Mouse (Mus musculus) kidney, adult 2 months (tissue): ENCODE results near the gene Pdk2. TPM values are rescaled to one million over a fixed set of nuclear protein-coding genes. Genes with fewer than 3 reads are reported as not detected.
A peak's percentile ranks its signal among the peaks of the same experiment; 100 is the strongest.

ENCODE experiments used
- DNase-seq: peaks from one replicate; pipeline ENCODE4 v3.0.0; 2021
- H3K27ac ChIP-seq: fragments of 200-500 bp; 2 replicates; pipeline ENCODE4 v1.5.1; 2012; ENCODE audit warnings: low read depth, low read length, control low read depth, inconsistent platforms; ENCODE audit not compliant: insufficient read depth
- H3K27me3 ChIP-seq: fragments of 200-500 bp; replicated peaks from 2 replicates; pipeline ENCODE4 v1.6.1; 2012; ENCODE audit warnings: mild to moderate bottlenecking, moderate library complexity, low read length, inconsistent platforms; ENCODE audit not compliant: control insufficient read depth, insufficient read depth
- H3K36me3 ChIP-seq: fragments of 200-500 bp; 2 replicates; pipeline ENCODE4 v1.6.1; 2012; ENCODE audit warnings: mild to moderate bottlenecking, moderate library complexity, low read length, inconsistent platforms; ENCODE audit not compliant: control insufficient read depth, insufficient read depth
- H3K4me1 ChIP-seq: fragments of 200-500 bp; 2 replicates; pipeline ENCODE4 v1.6.1; 2011; ENCODE audit warnings: low read length; ENCODE audit not compliant: control insufficient read depth, insufficient read depth
- H3K4me3 ChIP-seq: fragments of 200-500 bp; 2 replicates; pipeline ENCODE4 v1.5.1; 2011; ENCODE audit warnings: mild to moderate bottlenecking, low read depth, low read length, control low read depth; ENCODE audit not compliant: insufficient read depth
- CTCF ChIP-seq: fragments of 200-500 bp; conservative IDR thresholded peaks from 2 replicates; pipeline ENCODE4 v1.5.1; 2011; ENCODE audit warnings: low read depth, mild to moderate bottlenecking, control low read depth, low read length, moderate library complexity, mixed read lengths; ENCODE audit not compliant: insufficient read depth, insufficient read length
- POLR2A ChIP-seq: fragments of 200-500 bp; IDR thresholded peaks from one replicate; pipeline ENCODE4 v1.6.1; 2011; ENCODE audit warnings: low read depth, low read length, control low read depth
- WGBS: fragments of 180-500 bp; shearing (Covaris S2); methylation state at CpG from one replicate; pipeline ENCODE4 v1.1.7; 2018; 5-methylcytosine and 5-hydroxymethylcytosine counted together
- polyA plus RNA-seq: library from polyadenylated mRNA; depleted of rRNA; stranded (reverse); fragments of >200 nt; gene quantifications from 2 replicates; pipeline ENCODE4 v1.2.3, GENCODE M21; 2012; rRNA removed

Pdk2 gene
- polyA plus RNA-seq: 430 and 469 TPM in 2 replicates

DNA sequence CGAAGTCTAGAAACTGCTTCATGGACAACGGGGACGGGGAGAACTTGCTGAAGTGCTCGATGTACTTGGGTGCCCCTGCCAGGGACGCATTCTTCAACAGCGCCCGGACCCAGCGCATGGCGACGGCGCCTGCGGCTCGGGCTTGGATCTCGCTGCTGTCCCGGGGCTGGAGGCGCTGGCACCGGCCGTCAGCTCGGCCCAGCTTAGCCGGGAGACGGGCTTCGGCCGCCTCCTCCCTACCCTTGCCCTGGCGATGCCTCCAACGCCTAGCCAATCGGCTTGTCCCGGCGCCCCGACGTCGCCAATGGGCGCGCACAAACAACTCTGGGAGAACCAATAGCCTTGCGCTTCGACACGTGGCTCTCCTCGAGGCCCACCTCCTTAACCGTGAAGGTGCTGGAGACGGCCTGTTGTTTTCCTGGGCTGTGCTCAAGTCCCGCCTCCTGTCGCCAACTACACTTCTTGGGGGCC, at the start of gene Pdk2:
Gene Pdk2, minus strand, starts transcription at position 216 of the 471 bp plus-strand sequence.
- TF ChIP-seq CTCF (no peak), POLR2A (peak; percentile 88)
- peak; percentile 99 for DNase-seq
- peaks cover 26% of the 10 kb centered on the region for H3K4me1 ChIP-seq
- H3K27ac ChIP-seq: peak within 1 kb of the TSS; percentile 99
- under 1% methylated on average over 41 of the region's 41 CpGs for WGBS
- peak within 1 kb of the TSS; percentile 87 for H3K4me3 ChIP-seq
- peaks cover 5% of the 10 kb centered on the region; the same call in 1 of the 2 replicates for H3K36me3 ChIP-seq
- H3K27me3 ChIP-seq: no peaks in the 10 kb centered on the region

DNA sequence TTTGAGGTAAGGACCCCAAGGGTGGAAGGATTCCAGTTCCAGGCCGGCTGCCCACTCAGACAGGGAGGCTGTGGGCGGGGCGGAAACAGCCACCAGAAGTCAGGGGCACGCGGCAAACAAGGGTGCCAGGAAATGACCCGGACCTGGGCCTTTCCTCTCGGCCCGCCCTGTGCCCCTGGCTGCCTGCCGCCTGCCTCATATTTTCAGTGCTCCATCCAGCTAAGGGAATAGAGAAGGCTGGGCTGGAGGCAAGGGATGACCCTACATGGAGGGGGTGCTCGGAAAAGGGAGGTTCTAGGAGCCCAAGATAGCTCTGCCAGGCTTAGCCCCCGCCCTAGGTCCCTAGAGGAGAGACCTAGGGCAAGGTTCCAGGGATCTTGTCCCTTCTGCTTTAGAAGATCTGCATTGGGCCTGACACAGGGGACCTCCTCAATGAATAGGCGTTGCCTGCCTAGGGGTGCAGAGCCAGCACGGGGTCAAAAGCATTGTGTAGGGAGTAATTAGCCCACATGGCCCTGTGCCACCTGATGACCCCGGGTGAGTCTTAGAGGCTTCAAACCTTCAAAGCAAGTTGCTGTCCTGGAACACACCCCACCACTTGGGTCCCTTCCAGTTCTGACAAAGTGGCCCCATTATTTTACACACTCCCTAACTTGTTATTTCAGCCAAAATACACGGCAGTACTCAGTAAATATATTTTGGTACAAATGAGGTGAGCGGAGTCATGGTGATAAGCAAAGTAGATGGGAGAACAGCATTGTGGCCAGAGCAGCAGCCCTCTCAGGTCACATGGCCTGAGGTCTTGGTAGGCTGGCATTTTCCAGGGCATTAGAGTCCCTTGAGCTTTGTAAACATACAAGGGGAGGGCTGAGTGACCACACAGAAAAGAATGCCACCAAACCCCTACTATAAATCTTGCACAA, 48.0 kb upstream of the Pdk2 start:
- peaks cover 7% of the 10 kb centered on the region; the same call in 1 of the 2 replicates for H3K4me1 ChIP-seq
- no peaks in the 10 kb centered on the region for H3K27me3 ChIP-seq
- H3K36me3 ChIP-seq: no peaks in the 10 kb centered on the region
- peak; percentile 92 for DNase-seq
- peak overlapping the region; percentile 46 for H3K27ac ChIP-seq
- 47% methylated on average over 16 of the region's 16 CpGs for WGBS
- no peak for TF ChIP-seq CTCF
- TF ChIP-seq POLR2A: no peak
- H3K4me3 ChIP-seq: no peak overlapping the region

DNA sequence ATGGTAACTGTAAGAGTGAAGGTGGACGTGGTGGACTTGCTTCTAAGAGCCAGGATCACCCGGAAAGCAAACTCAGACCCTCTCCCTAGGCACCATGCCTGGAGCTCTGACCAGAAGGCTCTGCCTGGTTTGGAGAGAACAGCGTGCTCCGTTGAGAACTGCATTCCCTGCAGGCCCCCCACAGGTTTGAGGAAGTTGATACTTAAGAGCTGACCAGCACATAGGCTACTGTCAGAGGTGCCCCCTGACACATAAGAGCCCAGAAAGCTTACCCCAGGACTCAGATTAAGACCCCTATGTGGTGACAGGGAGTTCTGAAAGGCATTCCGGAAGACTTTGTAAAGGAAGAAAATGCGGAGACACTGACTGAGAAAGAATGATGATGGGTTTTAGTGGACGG, 47.1 kb upstream of the Pdk2 start:
- Histone ChIP-seq H3K4me3 (no peak overlapping the region), H3K36me3 (no peaks in the 10 kb centered on the region), H3K27me3 (no peaks in the 10 kb centered on the region), H3K27ac (peak overlapping the region; percentile 46), H3K4me1 (peaks cover 7% of the 10 kb centered on the region; the same call in 1 of the 2 replicates)
- no peak for TF ChIP-seq POLR2A
- no peak for TF ChIP-seq CTCF
- no peak for DNase-seq
- WGBS: 69% methylated on average over 7 of the region's 7 CpGs

DNA sequence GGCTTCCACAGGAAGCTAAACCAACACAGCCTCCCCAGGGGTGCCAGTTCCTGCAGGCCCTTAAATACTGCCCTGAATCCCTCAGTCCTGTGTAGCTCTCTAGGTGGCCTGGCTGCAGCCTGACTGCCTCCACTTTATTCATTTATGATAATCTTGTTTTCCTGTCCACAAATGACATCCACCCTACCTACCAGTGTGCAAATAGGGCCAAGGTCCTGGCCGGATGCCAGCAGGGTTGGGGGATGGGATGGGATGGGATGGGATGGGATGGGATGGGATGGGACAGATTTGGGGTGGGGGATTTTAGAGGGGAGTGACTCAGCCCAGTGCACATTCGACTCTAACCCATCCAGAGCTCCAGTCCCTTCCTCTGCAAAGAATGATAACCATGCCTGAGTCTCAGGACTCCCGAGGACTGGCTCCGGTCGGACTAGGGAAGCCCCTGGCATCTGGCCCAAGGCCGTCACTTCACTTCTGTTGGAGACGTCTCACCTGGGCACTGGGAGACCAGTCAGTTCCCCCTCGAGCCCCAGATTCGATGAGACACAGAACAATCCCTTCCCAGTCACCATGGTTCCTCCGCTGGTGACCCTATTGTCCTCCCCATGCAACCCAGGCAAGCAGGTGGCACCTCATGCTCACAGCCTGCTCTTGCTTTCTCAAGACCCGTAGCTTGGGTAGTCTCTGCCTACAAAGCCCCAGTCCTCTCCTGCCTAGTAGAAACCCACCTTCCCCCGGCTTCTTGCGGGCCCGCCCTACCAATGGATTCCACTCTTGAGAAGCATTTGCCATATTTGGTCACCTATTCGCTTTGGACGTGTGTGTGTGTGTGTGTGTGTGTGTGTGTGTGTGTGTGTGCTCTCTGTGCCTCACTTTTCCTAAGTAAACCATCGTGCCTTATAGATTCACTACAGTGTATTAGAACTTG, 46.4 kb upstream of the Pdk2 start:
- 68% methylated on average over 17 of the region's 17 CpGs for WGBS
- H3K27me3 ChIP-seq: no peaks in the 10 kb centered on the region
- no peak overlapping the region for H3K4me3 ChIP-seq
- peaks cover 7% of the 10 kb centered on the region; the same call in 1 of the 2 replicates for H3K4me1 ChIP-seq
- no peak for DNase-seq
- no peaks in the 10 kb centered on the region for H3K36me3 ChIP-seq
- TF ChIP-seq CTCF (no peak), POLR2A (no peak)
- H3K27ac ChIP-seq: no peak overlapping the region; the same call in 1 of the 2 replicates

DNA sequence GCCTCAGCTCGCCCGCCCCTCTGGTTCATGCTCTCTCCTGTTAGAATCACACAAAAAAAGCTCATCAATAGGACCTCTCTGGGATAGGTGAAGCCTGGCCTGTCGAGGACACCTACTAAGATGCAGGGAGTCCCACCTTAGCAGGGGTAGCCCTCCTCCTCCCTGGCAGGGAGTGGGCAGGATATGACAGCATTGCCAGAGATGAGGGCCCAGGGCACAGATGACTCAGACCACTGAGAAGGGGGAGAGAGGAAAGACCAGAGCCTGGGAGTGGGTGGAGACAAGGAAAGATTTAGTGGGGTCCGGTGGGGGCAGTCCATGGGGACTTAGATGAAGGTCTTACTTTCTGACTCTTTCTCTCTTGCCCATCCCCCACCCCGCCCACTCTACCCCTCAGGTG, 45.1 kb upstream of the Pdk2 start:
- H3K27ac ChIP-seq: peak overlapping the region; percentile 57
- 52% methylated on average over 5 of the region's 5 CpGs for WGBS
- DNase-seq: no peak

DNA sequence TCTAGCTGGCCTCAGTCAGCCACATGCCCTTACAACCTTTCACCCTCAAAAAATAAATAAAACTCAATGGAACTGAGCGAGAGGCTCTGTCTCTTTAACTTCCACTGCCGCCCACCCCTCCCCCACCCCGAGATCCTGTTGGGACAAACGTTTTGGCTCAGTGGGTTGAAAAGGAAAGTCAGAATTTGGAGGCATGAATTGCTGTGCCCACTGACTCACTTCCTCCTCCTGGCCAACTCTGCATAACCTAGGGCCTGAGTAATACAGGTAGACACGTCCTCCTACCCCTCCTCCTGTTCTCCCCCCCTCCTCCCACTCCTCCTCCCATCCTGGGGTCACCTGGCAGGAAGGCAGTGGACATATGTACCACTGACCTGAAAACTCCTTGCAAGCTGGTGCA, 44.6 kb upstream of the Pdk2 start:
- peaks cover 7% of the 10 kb centered on the region; the same call in 1 of the 2 replicates for H3K4me1 ChIP-seq
- no peak for DNase-seq
- no peak for TF ChIP-seq POLR2A
- no peak for TF ChIP-seq CTCF
- H3K4me3 ChIP-seq: no peak overlapping the region
- 21% methylated on average over 5 of the region's 5 CpGs for WGBS
- H3K27me3 ChIP-seq: no peaks in the 10 kb centered on the region
- H3K27ac ChIP-seq: peak overlapping the region; percentile 57
- H3K36me3 ChIP-seq: no peaks in the 10 kb centered on the region

More for the DNA sequence above, 45.1 kb upstream of the Pdk2 start:
- no peaks in the 10 kb centered on the region for H3K36me3 ChIP-seq
- no peaks in the 10 kb centered on the region for H3K27me3 ChIP-seq
- no peak overlapping the region for H3K4me3 ChIP-seq
- no peak for TF ChIP-seq CTCF
- TF ChIP-seq POLR2A: no peak
- peaks cover 7% of the 10 kb centered on the region; the same call in 1 of the 2 replicates for H3K4me1 ChIP-seq
